Mouse (Mus musculus): ENCODE measurements around the gene Ggct.
A peak's percentile ranks its signal among the peaks of the same experiment; 100 is the strongest.

Gene Ggct

DNA sequence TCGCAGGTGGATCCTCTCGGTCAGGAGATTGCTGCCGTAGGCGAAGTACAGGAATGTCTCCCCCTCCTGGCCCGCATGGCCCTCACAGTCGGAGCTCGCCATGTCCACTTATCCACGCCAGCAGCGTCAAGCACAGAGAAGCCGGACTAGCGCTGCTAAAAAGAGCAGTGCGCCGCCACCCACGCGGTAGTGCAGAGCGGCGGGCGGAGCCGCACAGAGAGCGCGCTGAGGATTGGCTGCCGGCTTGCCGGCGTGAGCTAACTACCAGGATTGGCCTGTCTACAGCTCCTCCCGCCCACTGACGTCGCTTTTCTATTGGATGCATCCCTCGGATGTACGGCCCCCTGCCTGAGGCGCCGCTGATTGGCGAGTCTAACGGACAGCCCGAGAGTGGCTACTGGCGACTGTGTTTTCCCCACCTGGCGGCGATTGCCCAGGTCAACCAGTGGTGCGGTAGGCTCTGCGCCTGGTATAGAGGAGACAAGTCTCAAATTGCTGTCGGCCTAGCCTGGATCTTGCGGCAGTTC is at the start of gene Ggct:
Gene Ggct, minus strand, starts transcription at position 217 of the 527 bp plus-strand sequence.
- DNase-seq, result peak; percentile 99

DNA sequence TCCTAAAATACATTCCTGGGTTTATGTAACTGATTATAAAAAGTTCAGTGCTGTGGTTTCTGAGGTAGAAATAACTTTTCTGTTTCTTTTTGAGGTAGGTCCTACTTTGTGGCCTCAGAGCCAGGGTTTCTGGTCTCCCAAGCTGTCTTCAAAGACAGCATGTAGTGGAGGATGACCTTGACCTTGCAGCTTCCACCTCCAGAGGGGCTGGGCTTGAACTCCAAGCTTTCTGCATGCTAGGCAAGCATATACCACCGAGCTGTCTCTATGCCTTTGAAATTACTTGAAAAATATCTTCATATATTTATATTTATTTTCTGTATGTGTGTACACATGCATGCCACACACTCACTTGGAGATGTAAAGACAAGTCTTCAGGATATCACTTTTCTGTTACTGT is 47.3 kb upstream of the Ggct start:
- no peak for DNase-seq

DNA sequence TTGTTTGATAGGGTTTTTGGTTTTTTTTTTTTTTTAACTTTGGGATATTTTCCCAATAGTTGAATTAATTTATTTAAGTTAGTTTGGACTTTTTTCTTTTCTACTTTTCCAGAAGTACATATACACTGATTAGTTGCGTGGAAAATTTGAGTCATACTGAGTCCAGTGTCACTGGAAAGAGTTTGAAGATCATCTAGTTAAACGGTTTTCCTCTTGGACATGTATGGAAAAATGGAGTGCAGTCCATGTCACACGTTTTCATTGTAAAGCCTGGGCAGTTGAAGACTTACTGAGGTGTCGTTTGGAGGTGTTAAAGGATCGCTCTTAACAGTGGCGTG is 46.7 kb upstream of the Ggct start:
- DNase-seq, result no peak

DNA sequence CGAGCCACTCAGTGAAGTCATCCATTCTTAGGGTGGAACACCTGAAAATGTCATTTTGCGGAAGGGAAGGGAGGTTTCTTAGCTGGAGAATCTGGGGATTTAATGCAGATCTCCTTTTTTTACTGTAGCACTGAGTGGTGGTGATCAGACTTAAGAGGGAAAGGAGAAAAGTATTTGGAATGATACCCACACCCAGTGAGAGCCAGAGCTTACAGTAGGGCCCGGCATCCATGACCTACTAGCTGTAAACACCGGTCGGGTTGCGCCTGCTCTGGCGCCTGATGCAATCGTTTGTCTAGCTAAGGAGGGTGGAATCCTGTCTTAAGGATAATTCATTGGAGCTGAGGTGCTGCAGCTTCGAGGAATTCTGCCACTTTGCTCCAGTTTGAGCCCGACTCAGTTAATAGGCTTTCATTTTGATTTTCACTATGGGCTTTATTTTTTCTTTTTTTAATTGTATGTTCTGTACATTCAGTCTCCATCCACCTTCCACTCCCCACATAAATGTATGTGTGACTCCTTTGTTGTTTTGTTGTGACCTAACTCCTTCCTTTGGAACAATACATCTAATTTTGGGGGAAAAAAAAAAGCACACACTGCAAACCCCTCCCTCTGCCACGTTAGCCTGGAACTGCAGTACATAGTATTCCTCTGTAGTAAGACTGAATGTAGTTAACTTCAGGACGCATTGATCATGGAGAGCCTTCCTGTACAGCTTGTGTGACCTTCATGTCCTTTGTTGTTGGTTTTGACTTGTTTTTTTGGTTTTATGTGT is 46.1 kb upstream of the Ggct start:
- peak; percentile 41 for DNase-seq

DNA sequence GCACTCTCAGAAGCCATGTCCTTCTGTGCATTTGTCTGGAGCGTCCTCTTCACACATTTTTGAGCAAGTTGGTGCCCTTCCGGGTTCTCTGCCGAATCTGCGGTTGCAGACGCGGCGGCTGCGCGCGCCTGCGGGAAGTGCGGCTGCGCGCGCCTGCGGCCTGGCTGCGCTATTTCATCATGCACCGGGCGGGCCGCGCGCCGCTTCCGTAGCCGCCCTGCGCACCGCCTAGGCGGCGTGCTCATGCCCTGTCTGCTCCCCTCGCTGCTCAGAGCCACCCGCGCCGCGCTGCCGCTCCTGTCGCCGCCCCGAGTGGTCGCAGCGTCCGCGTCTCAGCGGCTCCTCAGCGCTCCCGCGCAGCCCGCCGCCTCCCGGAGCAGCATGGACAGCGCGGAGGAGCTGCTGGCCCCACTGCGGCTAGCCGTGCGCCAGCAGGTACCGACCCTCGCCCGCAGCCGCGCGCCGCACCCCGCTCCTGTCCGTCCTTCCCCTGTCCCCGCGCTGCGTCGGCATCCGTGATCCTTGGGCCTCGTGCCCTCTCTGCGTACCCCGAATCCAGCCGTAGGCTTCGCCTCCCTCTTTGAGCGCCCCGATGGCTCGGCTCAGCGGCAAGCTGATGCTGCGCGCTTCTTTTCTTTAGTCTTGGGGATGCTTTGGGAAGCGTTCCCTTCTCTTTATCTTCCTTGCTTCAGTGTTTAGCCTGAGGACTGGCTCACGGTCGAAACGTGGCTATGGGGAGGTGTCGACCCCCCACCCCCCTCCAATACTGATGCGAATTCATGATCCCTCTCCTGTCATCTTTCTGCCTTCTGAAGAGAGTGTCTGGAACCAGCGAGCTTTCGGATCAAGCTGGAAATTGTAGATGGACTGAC is 45.3 kb upstream of the Ggct start, which contains the start of gene Gars:
Gene Gars, plus strand, starts transcription at position 209 of the 872 bp plus-strand sequence.
- DNase-seq, result peak; percentile 90

DNA sequence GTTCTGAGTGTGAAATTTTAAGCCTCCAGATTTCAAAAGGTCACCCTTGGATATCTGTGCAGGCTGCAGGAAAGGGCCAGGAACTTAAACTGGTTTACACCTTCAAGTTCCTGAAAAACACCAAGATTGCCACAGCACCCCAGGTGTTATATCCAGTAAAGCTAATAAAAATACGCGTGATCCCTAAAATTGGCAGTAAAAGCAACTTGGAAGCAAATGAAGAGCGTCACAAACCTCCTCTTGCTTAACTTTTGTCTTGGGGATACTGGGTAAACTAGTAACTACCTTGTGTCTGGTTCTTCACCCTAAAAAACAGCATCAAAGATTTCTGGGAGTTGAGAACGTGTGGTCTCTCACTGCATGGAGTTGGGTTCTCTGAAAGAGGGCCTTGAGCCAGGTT is 44.0 kb upstream of the Ggct start:
- DNase-seq, result no peak

DNA sequence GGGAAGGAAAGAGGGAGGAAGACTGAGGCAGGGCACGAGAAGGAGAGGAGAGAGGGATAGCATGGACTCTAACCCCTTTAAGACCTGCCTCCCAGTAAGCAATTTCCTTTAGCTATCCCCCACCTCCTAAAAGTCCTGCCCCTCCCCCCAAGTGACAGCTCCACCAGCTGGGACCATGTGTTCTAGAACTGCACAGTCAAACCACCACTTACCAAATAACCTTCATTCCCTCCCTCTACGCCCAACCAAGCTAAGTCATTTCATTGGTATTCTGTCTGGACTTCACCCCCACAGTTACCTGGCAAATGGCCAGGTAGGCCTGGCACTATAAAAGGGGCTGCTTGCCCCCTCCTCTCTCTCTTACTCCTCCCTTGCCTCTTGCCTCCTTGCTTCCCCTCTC is 34.9 kb upstream of the Ggct start:
- no peak for DNase-seq

DNA sequence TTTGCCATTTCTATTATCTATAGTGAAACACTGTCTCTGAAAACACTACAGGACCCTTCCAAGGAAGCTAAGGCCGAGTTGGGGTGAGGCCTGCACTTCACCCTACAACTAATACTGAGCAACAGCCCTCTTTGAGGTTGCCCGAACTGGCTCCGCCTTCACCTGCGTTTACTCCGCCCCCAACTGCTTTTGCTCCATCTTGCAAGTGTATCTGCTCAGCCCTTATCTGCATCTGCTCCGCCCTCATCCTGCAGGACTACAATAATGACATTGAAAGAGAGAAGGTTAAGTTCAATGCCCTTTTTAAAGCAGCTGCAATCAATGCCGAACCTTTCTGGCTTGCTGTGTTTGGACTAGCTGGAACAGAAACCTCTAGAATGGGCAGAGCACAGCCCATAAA is 29.1 kb upstream of the Ggct start:
- no peak for DNase-seq

DNA sequence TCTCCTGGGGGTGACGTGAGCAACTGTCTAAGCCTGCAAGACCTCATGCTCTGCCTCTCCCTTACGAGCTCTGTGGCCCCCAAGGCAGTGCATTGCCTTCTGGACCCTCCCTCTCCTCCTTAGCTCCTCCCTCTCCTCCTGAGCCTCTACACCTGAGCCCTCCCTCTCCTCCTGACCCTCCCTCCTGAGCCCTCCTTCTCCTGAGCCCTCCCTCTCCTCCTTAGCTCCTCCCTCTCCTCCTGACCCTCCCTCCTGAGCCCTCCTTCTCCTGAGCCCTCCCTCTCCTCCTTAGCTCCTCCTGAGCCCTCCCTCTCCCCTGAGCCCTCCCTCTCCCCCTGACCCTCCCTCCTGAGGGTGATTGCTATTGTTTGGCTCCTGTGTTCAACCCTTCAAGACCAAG is 25.7 kb upstream of the Ggct start:
- no peak for DNase-seq

DNA sequence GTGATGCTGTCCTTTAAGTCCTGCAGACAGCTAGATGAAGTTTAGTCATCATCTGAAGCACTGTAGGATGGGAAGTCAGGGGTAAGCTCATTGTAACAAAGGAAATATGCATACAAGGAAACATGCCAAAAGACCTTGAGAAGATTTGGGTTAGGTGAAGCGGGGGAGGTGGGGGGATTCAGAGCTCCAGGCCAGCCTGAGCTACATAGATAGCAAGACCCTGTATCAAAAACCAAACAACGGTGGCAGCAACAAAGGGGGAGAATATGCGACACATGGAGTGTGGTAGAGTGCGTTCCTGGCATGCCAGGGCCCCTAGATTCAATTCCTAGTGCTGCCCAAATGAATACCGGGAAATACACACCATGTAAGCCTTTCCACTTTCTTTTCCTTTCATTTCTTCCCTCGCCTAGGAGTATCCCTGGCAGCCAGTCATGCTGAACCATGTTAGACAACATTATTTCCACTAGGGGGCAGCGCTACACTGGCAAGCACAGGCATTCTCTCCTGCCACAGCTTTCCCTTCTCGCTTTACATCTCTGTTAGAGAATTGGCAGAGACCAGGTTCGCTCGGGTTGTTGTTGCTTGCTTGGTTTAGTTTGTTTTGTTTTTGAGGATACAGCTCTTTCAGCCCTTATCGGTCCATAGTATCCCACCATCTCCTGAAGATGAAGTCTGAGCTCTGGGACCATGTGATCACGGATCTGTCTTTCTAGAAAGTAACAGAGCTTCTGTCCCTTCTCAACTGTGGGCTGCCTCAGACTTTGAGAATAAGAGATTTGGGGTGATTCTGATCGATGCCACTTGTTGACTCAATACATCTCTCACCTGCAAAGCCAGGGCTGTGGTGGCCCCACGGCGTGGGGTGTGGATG is 24.2 kb upstream of the Ggct start:
- peak; percentile 86 for DNase-seq

DNA sequence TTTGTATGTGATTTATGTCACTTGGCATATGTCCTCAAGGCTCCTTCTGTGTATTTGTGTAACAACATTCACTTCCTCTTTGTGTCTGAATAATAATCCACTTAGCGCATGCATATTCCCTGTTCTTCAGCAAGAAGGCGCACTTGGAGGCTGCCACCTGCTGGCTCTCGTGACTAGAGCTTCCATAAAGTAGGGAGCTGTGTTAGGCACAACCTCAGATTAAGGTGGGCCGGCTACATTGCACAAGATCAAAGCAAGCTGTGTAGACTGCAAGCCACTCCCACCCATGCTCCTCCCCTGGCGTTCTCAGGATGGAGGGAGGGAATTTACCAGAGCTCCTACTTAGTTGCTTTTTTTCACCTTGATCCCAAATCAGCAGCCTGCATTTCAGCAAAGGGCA is 23.5 kb upstream of the Ggct start:
- DNase-seq, result peak; percentile 83

DNA sequence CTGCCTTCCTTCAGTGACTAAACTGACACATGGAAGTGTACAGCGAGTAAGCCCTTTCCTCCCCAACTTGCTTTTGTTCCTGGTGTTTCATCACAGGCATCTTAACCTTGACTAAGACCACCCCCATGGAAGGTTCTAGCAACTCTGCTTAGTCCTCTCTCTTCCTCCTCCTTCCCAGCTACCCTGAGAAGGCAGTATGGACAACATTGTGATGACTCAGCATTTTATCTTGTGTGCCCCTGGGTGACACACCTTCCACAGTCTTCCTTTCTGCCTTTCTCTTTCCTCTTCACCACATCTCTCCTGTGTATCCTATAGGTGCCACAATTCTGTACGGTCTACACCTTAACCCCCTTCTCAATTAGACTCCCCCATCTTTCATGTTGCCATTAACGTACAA is 21.4 kb upstream of the Ggct start:
- no peak for DNase-seq

DNA sequence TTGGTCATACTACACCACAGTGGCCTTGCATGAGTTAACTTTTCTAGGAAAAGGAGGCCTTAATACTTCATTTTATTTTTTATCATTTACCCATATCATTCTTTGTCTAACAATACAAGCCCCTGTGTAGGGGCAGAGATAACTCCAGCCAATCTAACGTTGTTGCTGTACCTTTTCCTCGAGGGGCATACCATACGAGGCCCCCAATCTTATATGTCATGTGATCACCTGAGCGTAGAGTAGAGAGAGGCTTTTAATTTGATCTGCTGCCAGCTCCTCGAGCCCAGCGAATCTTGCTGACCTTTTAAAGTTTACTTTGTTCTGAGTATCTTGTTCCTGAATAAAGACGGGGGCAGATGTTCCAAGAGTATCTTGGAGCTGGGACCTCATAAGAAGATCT is 19.8 kb upstream of the Ggct start:
- no peak for DNase-seq

DNA sequence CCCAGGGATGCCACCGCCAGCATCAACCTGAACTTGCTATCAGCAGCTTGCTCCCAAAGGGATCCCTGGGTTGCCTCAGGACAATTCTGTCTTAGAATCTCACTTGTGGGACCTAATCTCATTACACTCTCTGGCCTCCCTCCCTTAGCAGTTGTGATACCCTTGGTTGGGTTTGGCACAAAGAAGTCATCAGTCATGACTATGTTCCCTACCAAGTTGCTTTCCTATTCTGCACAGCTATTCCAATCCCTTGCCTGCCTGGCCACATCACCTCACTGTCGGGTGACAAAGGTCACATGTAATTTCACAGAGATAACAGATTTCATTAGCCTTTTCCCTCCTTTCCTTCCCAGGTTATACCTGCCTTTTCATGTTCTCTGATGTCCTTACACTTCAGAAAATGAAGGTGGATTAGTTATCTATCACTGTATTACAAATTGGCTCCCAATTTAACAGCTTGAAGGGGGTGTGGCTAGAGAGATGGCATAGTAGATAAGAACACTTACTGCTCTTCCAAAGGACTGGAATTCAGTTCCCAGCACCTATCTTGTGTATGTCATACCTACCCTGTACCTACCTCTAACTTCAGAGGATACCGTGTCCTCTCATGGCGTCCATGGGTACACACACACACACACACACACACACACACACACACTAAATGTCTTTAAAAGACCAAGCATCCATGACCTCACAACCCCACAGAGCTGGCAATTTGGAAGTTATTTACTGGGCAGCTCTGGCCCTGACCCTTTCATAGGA is 17.8 kb upstream of the Ggct start:
- no peak for DNase-seq

DNA sequence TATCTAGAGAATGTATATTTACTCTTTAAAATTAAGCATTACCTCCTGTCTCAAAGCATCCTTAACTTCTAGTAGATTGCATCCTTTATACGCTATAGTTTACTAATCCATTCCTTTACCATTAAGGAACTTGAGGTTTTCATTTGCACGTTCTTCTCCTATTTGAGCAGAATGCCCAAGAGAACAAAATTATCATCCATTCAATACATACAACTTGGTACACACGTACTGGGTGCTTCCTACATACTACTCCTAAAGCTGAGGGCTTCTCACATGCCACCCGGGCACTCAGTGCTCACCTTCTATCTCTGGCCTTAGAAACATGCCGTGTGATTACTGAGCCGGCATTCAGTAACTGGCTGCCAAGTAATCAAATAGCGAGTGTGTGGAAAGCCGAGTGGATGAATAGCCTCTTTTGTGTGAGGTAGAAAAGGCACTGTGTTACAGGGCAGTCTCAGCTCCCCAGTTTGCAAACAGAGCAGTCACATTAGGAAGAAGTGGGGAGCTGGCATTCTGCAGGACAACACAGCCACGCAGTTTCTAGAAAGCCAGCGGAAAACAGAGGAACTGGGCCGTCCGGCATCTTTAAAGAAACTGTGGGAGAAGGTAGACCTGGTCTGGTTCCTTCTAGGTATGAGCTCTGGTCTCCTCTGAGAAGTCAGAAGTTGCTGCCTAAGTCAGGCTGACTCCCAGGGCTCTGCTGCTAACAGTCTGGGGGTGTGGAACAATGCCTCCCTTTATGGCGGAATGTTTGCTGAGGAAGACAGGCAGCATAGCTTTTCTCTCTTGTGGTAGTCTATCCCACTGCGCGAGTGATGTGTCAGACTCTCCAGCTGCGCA is 16.9 kb upstream of the Ggct start:
- no peak for DNase-seq

DNA sequence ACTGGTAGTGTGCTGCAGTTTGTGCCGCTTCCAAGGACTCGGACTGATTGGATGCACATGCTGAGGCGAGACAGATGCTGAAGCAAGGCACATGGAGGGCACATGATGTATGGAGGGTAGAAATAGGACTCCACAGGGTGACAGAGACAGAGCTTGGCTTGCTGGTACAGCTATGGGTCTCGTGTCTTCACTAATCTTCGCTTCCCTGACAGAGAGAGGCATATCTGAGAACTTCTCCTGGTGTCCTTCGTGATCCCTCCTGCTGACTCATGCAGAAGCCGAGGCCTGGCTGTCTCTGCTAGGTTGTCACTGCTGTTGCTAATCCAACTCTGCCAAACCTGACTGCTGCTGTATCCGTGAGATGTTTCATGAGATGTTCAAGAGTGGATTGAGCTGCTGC is 15.7 kb upstream of the Ggct start:
- DNase-seq, result no peak

DNA sequence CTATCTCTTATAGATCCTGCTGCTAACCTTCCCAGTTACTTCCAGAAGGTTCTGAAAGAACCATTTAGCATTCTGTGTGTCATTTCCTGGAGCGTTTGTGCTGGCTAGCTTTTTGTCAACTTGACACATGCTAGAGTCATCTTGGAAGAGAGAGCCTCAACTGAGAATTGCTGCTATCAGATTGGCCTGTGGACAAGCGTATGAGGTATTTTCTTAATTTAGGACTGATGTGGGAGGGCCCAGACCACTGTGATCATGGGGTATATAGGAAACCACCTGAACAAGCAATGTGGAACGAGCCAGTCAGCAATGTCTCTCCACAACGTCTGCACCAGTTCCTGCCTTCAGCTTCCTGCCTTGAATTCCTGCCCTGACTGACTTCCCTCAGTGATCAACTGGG is 10.8 kb upstream of the Ggct start:
- no peak for DNase-seq

DNA sequence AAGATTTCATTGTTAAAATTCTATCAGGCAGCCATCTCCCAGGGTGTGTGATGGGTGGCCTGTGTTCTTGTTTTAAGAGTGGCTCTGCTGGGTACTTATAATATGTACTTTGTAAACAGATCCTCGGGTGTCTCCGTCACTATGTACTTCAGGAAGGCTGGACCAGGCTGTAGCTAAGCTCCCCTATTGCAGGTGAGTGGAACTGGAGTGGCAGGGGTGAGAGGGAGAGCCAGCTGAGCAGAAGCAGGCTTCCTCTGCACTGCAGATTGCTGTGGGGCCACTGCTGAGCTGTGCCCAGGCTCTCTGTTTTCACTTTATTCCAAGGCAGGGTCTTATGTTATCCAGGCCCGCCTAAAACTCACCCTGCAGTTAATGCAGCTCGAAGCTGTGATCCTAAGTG is 9.7 kb upstream of the Ggct start:
- peak; percentile 21 for DNase-seq

DNA sequence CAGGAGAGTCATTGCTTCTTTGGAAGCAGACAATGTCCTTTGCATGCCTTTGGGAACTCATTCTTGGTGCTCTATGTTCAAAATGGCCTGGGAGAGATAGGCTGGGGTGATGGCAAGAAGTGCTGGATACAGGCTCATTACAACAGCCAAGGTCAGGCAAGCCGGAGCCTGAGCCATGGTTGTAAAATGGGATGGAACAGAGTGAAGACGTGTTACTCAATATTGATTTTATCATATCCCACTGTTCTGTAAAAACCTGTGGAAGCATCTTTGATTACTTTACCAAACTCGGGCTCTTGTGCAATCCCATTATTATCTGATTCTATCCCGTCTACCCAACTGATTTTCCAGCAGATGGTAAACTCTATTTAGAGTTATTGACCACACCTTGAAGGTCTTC is 8.6 kb upstream of the Ggct start:
- DNase-seq, result no peak

DNA sequence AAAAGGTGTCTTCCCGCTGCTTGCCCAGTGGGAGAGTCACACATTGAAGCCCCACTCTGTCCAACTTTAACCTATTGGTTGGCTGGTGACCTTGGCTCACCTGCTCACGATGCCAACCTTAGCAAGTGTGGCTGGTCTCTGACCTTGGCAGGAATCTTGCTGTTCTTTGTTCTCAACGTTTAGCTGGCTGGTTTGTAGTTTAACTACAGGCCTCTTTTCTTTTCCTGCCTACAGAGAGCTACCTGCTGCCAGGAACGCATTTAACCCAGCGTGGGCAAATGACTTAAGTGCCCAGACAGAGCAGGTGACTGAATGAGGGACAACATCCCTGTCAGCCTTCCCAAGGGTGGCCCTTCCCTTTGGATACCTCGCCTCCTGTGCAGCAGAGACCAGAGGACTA is 5.0 kb upstream of the Ggct start:
- DNase-seq, result no peak

DNA sequence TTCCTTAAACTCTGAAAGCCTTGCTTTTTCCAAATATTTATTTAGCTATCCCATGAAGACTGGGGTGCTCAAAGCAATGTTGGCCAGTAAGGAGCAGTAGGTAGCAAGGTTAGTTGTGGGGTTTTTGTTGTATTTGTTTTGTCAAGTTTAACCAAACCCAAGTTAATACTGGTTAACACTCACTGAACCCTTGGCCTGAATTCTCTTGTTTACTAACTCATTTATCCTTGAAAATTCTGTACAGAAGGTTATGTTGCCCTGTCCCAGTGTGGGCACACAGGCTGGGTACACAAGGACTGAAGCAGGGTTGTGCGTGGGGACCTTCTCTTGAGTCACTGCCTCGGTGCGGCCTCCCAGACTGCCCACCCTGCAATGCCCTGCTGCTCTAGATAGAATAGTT is 3.6 kb upstream of the Ggct start:
- no peak for DNase-seq

Measured in lung, postnatal 36 days (tissue).